Mouse (Mus musculus) liver, embryonic 13.5 days (tissue): ENCODE measurements at regions not wholly inside any gene's neighbourhood (a gene's known extent, or its start where the extent isn't known, plus 50 kb on each side); places are given as distances from the start of the nearest gene placed in this dataset.

Experiments used
- ATAC-seq: fragments of 200-750 bp; cut with Nextera tagmentation; 2 replicates; pipeline ENCODE4 v1.8.0; 2017; ENCODE audit warnings: low read depth, mild to moderate bottlenecking, moderate number of reproducible peaks, moderate library complexity
- DNase-seq: peaks from one replicate; pipeline ENCODE4 v3.0.0; 2022
- H3K27ac ChIP-seq: fragments of 300-500 bp; sonication (generic); 2 replicates; pipeline ENCODE4 v1.5.1; 2015; ENCODE audit warnings: moderate library complexity, mild to moderate bottlenecking, inconsistent platforms
- H3K27me3 ChIP-seq: fragments of 300-500 bp; sonication (generic); 2 replicates; pipeline ENCODE4 v1.6.1; 2015; ENCODE audit warnings: mild to moderate bottlenecking, inconsistent platforms
- H3K36me3 ChIP-seq: fragments of 300-500 bp; sonication (generic); 2 replicates; pipeline ENCODE4 v1.6.1; 2015; ENCODE audit warnings: mild to moderate bottlenecking, inconsistent platforms
- H3K4me1 ChIP-seq: fragments of 300-500 bp; sonication (generic); replicated peaks from 2 replicates; pipeline ENCODE4 v1.6.1; 2015; ENCODE audit warnings: inconsistent platforms
- H3K4me2 ChIP-seq: fragments of 300-500 bp; sonication (generic); 2 replicates; pipeline ENCODE4 v1.6.1; 2015; ENCODE audit warnings: inconsistent platforms, mild to moderate bottlenecking, moderate library complexity
- H3K4me3 ChIP-seq: fragments of 300-500 bp; sonication (generic); replicated peaks from 2 replicates; pipeline ENCODE4 v1.5.1; 2015; ENCODE audit warnings: mild to moderate bottlenecking, inconsistent platforms
- H3K9ac ChIP-seq: fragments of 300-500 bp; sonication (generic); 2 replicates; pipeline ENCODE4 v1.6.1; 2015; ENCODE audit warnings: mild to moderate bottlenecking, inconsistent platforms
- H3K9me3 ChIP-seq: fragments of 300-500 bp; sonication (generic); replicated peaks from 2 replicates; pipeline ENCODE4 v1.6.1; 2016; ENCODE audit warnings: inconsistent platforms
- whole genome bisulfite sequencing: fragments of 180-500 bp; shearing (Covaris S2); methylation state at CpG from one replicate; pipeline ENCODE4 v1.1.7; 2015; ENCODE audit not compliant: insufficient replicate concordance; 5-methylcytosine and 5-hydroxymethylcytosine counted together

DNA sequence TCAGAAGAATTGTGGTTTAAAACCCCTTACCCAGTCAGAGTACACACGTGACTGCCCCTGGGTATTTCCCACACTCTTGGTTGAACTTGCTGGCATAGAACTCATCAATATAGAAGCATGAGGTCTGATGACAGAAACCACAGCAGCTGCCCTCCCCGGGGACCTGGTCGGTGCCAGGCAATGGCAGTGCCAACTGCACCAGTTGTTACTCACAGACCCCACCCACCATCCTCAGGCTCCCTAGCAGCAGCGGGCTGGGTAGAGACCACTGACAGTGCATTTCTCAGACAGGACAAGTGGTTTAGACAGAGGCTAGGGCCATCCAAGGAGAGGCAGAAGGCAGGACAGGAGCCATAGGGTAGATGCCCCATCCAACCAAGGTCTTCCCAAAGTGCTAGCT lies 144.7 kb upstream of the Lhx5 start:
- no peak overlapping the region for H3K4me3 ChIP-seq
- no peak overlapping the region for H3K27ac ChIP-seq
- DNase-seq (no peak), ATAC-seq (no peak)
- 51% methylated on average over 4 of the region's 4 CpGs for WGBS
- H3K9me3 ChIP-seq = no peaks in the 10 kb centered on the region
- H3K36me3 ChIP-seq = no peaks in the 10 kb centered on the region
- no peak overlapping the region for H3K9ac ChIP-seq
- no peaks in the 10 kb centered on the region for H3K4me1 ChIP-seq
- no peak overlapping the region for H3K4me2 ChIP-seq
- peaks cover 76% of the 10 kb centered on the region for H3K27me3 ChIP-seq

DNA sequence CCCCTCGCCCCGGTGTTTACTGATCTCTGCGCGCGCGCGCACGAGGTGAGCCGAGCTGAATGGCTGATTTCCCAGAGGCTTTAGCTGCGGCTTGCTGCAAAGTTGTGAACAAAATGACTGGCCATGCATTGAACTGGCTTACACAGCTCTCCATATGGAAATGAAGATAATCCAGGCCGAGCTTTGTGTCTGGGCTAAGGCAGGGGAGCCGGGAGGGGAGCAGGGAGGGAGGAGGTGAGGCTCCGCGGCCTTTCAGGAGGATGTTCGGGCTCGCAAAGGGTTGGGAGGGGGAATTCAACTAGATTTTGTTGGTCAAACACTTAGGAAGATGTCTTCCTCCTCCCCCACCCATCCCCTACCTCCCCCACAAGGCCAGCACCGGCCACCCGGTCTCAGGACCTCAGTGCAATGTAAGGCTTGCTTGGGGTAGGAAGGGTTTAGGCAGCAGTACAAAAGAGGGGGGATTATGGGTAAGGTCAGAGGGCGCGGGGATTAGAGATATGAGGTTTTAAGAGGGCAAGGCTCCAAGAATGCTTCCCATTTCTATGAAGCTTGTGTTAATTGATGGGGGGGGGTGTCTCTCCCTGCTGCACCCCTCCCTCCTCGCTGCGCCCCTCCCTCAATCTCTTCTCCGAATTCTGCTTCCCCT lies 143.3 kb upstream of the Lhx5 start:
- no peak for ATAC-seq
- Histone ChIP-seq H3K36me3 (no peaks in the 10 kb centered on the region), H3K4me2 (no peak overlapping the region), H3K27me3 (peaks cover 70% of the 10 kb centered on the region), H3K9me3 (no peaks in the 10 kb centered on the region), H3K4me3 (no peak overlapping the region), H3K9ac (no peak overlapping the region), H3K27ac (no peak overlapping the region), H3K4me1 (no peaks in the 10 kb centered on the region)
- WGBS = 15% methylated on average over 23 of the region's 23 CpGs
- no peak for DNase-seq

DNA sequence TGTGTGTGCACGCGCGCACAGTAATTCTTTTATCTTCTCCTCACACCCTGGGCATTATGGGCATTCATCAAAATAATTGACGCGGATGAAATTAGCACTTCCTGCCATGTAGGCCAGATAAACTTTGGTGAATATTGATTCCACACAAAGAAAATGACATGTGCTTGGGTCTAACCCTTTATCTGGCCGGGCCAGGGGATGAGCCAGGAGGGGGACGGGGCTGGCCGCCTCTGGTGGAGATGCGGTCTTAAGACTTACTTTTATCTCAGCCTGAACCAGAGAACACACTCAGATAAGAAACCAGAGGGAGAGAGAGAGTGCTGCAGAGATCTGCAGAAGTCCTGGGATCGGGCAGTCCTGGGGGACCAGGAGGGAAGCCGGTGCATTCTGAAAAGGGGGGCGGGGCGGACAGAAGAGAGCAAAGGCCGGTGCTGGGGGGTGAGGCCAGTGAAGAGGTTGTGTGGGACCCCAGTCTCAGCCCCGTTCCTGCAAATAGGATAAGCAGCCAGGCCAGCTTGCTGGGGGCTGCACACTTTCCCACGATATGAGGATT lies 136.9 kb upstream of the Lhx5 start:
- ATAC-seq (no peak; the same call in 1 of the 2 replicates), DNase-seq (no peak)
- H3K4me1 ChIP-seq = no peaks in the 10 kb centered on the region; the same call in 1 of the 2 replicates
- 10% methylated on average over 16 of the region's 16 CpGs for WGBS
- H3K36me3 ChIP-seq = no peaks in the 10 kb centered on the region
- H3K4me2 ChIP-seq = no peak overlapping the region
- no peak overlapping the region for H3K4me3 ChIP-seq
- peaks cover 63% of the 10 kb centered on the region for H3K27me3 ChIP-seq
- H3K27ac ChIP-seq = no peak overlapping the region
- H3K9me3 ChIP-seq = no peaks in the 10 kb centered on the region
- no peak overlapping the region for H3K9ac ChIP-seq

DNA sequence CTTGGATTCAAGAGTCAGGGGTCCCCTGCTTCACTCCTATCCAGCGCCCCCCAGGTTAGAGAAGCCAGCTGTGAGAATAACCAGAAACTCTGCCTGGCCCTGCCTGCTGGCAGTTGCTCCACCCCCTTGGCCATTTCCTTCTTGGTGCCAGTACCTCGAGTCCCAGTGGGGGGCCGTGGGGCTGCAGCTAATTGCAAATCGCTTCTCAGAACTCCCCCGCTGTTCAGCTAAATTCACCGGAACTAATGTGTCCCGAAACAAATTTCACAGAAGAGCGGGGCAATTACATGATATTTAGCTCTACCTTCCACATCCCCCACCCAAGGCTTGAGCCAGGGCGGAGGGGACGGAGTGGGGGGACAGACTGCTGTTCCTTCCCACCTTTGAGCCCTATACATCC lies 134.3 kb upstream of the Lhx5 start:
- H3K36me3 ChIP-seq = no peaks in the 10 kb centered on the region
- no peak overlapping the region for H3K4me3 ChIP-seq
- H3K4me1 ChIP-seq = peaks cover 1% of the 10 kb centered on the region; the same call in 1 of the 2 replicates
- ATAC-seq (no peak), DNase-seq (no peak)
- no peaks in the 10 kb centered on the region for H3K9me3 ChIP-seq
- no peak overlapping the region for H3K9ac ChIP-seq
- WGBS = 21% methylated on average over 10 of the region's 10 CpGs
- peaks cover 79% of the 10 kb centered on the region for H3K27me3 ChIP-seq
- no peak overlapping the region for H3K27ac ChIP-seq
- H3K4me2 ChIP-seq = no peak overlapping the region

DNA sequence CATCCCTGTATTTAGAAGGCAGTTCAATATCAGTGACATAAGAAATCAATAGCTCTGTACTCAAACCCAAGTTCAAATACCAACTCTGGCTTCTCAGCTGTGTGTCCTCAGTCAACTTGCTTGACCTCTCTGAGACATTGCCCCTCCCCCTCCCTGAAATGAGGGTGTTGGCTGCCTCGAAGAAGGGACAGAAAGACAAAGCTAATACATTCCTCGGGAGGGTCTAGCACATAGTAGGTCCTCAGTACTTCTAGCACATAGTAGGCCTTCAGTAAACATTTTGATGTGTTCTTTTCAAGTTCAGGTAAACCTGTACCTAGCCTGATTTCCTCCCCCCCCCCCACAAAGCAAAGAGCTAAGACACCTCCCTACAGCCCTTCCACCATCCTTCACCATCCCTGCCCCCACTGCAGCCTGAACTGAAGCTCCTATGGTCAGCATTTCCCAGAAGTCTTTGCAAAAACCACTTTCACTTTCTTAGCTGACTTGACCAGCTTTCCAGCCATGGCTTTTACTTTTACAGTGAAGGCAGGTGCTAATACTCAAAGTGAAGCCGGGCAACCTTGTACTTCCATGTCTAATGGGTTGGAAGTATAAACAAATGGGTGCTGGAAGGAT lies 133.7 kb upstream of the Lhx5 start:
- Histone ChIP-seq H3K9me3 (no peaks in the 10 kb centered on the region), H3K36me3 (no peaks in the 10 kb centered on the region), H3K9ac (no peak overlapping the region), H3K27me3 (peaks cover 81% of the 10 kb centered on the region), H3K4me2 (no peak overlapping the region), H3K4me1 (peaks cover 2% of the 10 kb centered on the region; the same call in 1 of the 2 replicates), H3K4me3 (no peak overlapping the region), H3K27ac (no peak overlapping the region)
- no peak for DNase-seq
- 38% methylated on average over 3 of the region's 3 CpGs for WGBS
- no peak for ATAC-seq

DNA sequence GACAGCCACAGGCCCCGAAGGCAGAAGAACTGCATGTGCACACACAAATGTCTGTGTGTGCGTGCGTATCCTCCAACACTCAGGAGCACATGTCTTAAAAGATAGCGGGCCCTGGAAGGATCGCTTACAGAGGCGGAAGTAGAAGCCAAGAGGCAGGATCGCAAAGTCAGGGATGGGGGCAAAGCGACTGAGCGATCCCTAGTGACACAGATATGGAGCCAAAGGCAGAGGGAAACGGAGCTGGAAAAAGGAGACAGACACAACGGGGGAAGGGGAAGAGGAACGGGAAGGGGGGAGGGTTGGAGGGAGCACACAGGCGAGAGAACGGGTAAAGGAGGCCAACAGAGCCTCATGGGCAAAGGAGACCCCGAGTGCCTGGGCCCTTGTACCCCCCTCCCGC lies 129.8 kb upstream of the Lhx5 start:
- no peaks in the 10 kb centered on the region for H3K9me3 ChIP-seq
- H3K27ac ChIP-seq = no peak overlapping the region
- no peak for ATAC-seq
- no peak overlapping the region for H3K4me3 ChIP-seq
- H3K36me3 ChIP-seq = no peaks in the 10 kb centered on the region
- no peak for DNase-seq
- H3K9ac ChIP-seq = no peak overlapping the region
- 3% methylated on average over 13 of the region's 16 CpGs for WGBS
- peaks cover 2% of the 10 kb centered on the region; the same call in 1 of the 2 replicates for H3K4me1 ChIP-seq
- H3K27me3 ChIP-seq = peaks cover 90% of the 10 kb centered on the region
- H3K4me2 ChIP-seq = no peak overlapping the region

DNA sequence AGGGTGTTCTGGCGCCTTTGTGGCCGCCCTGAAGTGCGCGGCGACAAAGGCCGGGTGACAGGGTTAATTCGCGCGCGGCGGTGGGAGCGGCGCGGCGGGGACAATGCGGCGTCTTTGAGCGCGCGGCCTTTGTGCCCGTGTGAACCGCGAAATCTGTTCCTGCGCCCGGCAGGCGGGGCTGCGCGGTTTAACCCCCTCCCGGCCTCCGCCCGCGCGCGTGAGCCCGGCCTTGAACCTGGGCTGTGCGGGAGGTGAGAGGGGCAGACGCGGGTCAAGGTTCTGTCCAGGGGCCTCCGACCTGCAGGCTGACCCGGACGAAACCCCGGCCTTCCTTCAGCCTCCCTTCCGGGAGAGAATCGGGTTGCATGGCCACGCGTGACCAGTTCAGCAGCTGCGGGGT lies 129.2 kb upstream of the Lhx5 start:
- no peak overlapping the region for H3K27ac ChIP-seq
- H3K4me1 ChIP-seq = peaks cover 2% of the 10 kb centered on the region; the same call in 1 of the 2 replicates
- 0 out of 2 replicates have a peak overlapping the region, but pooled peaks have one; percentile 12 for H3K4me3 ChIP-seq
- H3K36me3 ChIP-seq = no peaks in the 10 kb centered on the region
- no peaks in the 10 kb centered on the region for H3K9me3 ChIP-seq
- no peak for ATAC-seq
- peaks cover 83% of the 10 kb centered on the region for H3K27me3 ChIP-seq
- DNase-seq = no peak
- WGBS = 4% methylated on average over 47 of the region's 47 CpGs
- peak overlapping the region; percentile 34; the same call in 1 of the 2 replicates for H3K4me2 ChIP-seq
- no peak overlapping the region for H3K9ac ChIP-seq

DNA sequence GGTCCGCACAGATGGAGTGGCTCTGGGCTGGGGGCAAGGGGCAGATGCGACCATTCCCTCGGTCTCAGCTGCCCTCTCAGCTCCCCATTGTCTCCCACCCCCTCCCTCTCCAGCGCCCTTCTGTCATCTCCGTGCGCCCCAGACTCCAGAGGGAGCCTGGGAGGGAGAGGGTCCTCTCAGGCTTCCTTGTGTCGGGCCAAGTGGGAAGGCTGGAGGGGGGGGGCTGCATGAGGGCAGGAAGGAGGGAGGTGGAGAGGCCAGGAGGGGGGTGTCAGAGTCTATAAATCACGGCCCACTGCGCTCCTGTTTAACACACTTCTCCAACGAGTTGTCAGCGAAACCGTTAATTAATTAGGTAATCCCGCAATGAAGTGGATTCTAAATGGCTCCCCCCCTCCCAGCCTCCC lies 127.2 kb upstream of the Lhx5 start:
- Histone ChIP-seq H3K4me3 (no peak overlapping the region), H3K27ac (no peak overlapping the region)

DNA sequence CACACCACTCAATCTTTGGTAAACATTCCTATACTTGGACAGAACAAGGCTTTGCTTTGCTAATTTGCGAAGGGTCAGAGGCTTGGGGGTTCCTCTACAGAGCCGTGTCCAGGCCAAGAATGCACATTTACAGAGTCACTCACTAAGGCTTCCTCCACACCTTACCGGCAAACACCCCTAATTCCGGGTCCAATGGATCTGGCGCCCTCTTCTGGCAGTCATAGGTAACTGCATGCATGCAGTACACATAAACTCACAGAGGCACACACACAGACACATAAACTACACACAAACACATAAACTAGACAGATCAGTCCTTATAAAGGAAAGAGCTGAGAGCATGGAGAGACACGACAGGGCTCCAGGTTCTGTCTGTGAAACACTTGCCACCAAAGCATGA lies 119.2 kb upstream of the Lhx5 start:
- H3K36me3 ChIP-seq = no peaks in the 10 kb centered on the region
- H3K4me1 ChIP-seq = no peaks in the 10 kb centered on the region
- 64% methylated on average over 6 of the region's 6 CpGs for WGBS
- ATAC-seq (no peak), DNase-seq (no peak)
- H3K9me3 ChIP-seq = peaks cover 6% of the 10 kb centered on the region; the same call in 1 of the 2 replicates
- no peak overlapping the region for H3K27ac ChIP-seq
- H3K4me2 ChIP-seq = no peak overlapping the region
- no peak overlapping the region for H3K4me3 ChIP-seq
- no peak overlapping the region for H3K9ac ChIP-seq
- H3K27me3 ChIP-seq = 0 out of 2 replicates have a peak, but pooled peaks cover 3% of the 10 kb centered on the region

More for the DNA sequence above, 127.2 kb upstream of the Lhx5 start:
- H3K27me3 ChIP-seq = peaks cover 69% of the 10 kb centered on the region
- DNase-seq (no peak), ATAC-seq (no peak)
- 33% methylated on average over 13 of the region's 13 CpGs for WGBS
- no peaks in the 10 kb centered on the region for H3K9me3 ChIP-seq
- no peak overlapping the region for H3K9ac ChIP-seq
- H3K4me2 ChIP-seq = no peak overlapping the region
- H3K36me3 ChIP-seq = no peaks in the 10 kb centered on the region
- H3K4me1 ChIP-seq = peaks cover 2% of the 10 kb centered on the region; the same call in 1 of the 2 replicates

DNA sequence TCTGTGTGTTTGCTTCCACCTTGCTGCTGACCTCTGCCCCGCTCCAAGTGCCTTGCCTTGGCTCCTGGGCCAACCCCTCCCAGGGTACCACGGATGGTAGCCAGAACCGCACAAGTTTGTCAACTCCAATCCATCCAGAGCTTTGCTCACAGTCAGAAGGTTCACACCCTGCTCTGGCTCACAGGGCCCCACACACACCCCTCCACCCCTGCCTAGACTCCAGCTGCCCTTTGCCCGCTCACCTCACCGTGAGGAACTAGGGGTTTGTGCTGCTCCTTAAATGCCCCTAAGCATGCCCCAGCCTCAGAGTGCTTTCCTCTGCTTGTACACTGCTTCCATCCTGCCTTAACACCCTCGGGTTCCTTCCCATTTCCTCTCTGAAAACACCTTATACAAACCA lies 117.5 kb upstream of the Lhx5 start:
- ATAC-seq = no peak

DNA sequence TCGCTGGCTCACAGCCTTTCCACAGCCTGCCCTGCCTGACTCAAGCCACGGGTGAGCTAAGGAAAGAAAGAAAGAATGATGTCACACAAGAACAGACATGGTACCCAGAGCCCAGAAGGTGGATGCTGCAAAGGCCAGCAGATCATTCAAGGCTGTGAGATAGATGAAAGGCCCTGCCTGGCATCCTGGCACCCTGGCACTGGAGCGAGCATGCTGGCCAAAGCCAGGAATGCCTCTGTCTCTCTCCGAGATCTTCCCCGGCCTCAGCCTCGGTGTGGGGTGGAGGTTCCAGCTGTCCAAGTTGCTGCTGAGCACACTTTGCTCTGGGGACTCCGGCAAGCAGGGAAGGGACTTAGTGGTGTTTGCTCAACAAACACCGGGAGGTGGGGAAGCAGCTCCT lies 116.4 kb upstream of the Lhx5 start:
- no peak overlapping the region for H3K9ac ChIP-seq
- H3K9me3 ChIP-seq = peaks cover 6% of the 10 kb centered on the region; the same call in 1 of the 2 replicates
- H3K4me1 ChIP-seq = no peaks in the 10 kb centered on the region
- DNase-seq (no peak), ATAC-seq (no peak)
- peaks cover 3% of the 10 kb centered on the region; the same call in 1 of the 2 replicates for H3K27me3 ChIP-seq
- no peaks in the 10 kb centered on the region for H3K36me3 ChIP-seq
- no peak overlapping the region for H3K4me2 ChIP-seq
- WGBS = 45% methylated on average over 8 of the region's 8 CpGs
- H3K4me3 ChIP-seq = no peak overlapping the region
- H3K27ac ChIP-seq = no peak overlapping the region

More for the DNA sequence above, 117.5 kb upstream of the Lhx5 start:
- Histone ChIP-seq H3K9ac (no peak overlapping the region), H3K36me3 (no peaks in the 10 kb centered on the region), H3K27me3 (0 out of 2 replicates have a peak, but pooled peaks cover 3% of the 10 kb centered on the region), H3K4me2 (no peak overlapping the region), H3K27ac (no peak overlapping the region), H3K4me1 (no peaks in the 10 kb centered on the region), H3K4me3 (no peak overlapping the region), H3K9me3 (peaks cover 6% of the 10 kb centered on the region; the same call in 1 of the 2 replicates)
- DNase-seq = no peak
- WGBS = 55% methylated on average over 6 of the region's 6 CpGs
